Comparison of ENCODE assay signal across 21 mouse cellular contexts in the genomic region with DNA sequence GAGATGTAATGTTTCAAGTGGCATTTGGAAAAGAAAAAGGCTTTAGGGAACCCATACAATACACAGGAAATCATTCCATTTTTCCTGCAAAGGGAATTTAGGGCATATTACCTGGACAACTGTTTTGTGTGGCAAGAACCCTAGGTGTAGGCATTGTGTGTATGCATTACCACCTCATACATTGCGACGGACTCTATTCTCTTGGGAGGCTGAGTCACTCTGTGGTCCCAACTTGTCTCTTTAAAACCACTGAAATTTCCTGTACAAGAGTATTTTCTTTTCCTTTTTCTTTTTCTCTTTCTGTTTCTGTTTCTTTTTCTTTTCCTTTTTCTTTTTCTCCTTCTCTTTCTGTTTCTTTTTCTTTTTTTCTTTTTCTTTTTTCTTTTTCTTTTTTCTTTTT.
A peak's percentile ranks its signal among the peaks of the same experiment; 100 is the strongest.
DNase-seq lines count a peak whose midpoint lies in the region; ATAC-seq and TF ChIP-seq lines count a peak whose summit lies in the region.
"Had no signal": no experiment of that assay in that cellular context is flagged by ENCODE, and none has a peak within 500 bp of the region (broad histone marks: within the 10 kb centered on the region; RNA-seq: fewer than 3 reads in every experiment).

No protein-coding gene starts in this region.

- no peaks in the 10 kb centered on the region for H3K79me2 ChIP-seq in CH12.LX (replicated peaks; ENCODE audit: control insufficient read depth, extremely low read depth, insufficient read depth, poor library complexity, severe bottlenecking)

- no peaks in the 10 kb centered on the region for H3K9me3 ChIP-seq in forebrain, embryonic 11.5 days (ENCODE audit: control insufficient read depth, low read length)
- no peaks in the 10 kb centered on the region for H3K9me3 ChIP-seq in forebrain, embryonic 10.5 days
- H3K9me3 ChIP-seq in hindbrain, embryonic 12.5 days (replicated peaks) = no peaks in the 10 kb centered on the region
- no peaks in the 10 kb centered on the region for H3K9me3 ChIP-seq in hindbrain, embryonic 10.5 days
- no peaks in the 10 kb centered on the region for H3K9me3 ChIP-seq in midbrain, embryonic 13.5 days
- H3K9me3 ChIP-seq in midbrain, embryonic 16.5 days (replicated peaks; ENCODE audit: control insufficient read depth, low read length, poor library complexity, severe bottlenecking) = no peaks in the 10 kb centered on the region
- no peaks in the 10 kb centered on the region for H3K9me3 ChIP-seq in CH12.LX (replicated peaks; ENCODE audit: low read length)
- H3K9me3 ChIP-seq: embryonic facial prominence, embryonic 15.5 days; forebrain, embryonic 15.5 days; heart, embryonic 15.5 days had no signal

- TF ChIP-seq POLR2A in CH12.LX (IDR thresholded peaks at IDR 0.05; ENCODE audit: low read depth, low read length) = no peak

- peak; percentile 67 for TF ChIP-seq EP300 in CH12.LX (IDR thresholded peaks at IDR 0.05; ENCODE audit: low read length)

- peaks cover 4% of the 10 kb centered on the region; the same call in 1 of the 2 replicates for H3K27me3 ChIP-seq in forebrain, embryonic 11.5 days (ENCODE audit: control insufficient read depth, insufficient read depth, low read length)
- peaks cover 57% of the 10 kb centered on the region for H3K27me3 ChIP-seq in forebrain, embryonic 10.5 days (ENCODE audit: poor library complexity, severe bottlenecking)
- no peaks in the 10 kb centered on the region for H3K27me3 ChIP-seq in hindbrain, embryonic 12.5 days
- H3K27me3 ChIP-seq in hindbrain, embryonic 10.5 days (ENCODE audit: insufficient read depth, poor library complexity, severe bottlenecking) = no peaks in the 10 kb centered on the region
- H3K27me3 ChIP-seq in midbrain, embryonic 13.5 days = no peaks in the 10 kb centered on the region
- H3K27me3 ChIP-seq in midbrain, embryonic 16.5 days (ENCODE audit: control insufficient read depth, insufficient read depth, low read depth, low read length) = no peaks in the 10 kb centered on the region
- H3K27me3 ChIP-seq in CH12.LX (replicated peaks) = no peaks in the 10 kb centered on the region
- H3K27me3 ChIP-seq: embryonic facial prominence, embryonic 15.5 days; forebrain, embryonic 15.5 days; heart, embryonic 15.5 days had no signal

- H3K9ac ChIP-seq in forebrain, embryonic 11.5 days (ENCODE audit: low read length) = no peak overlapping the region
- no peak overlapping the region for H3K9ac ChIP-seq in hindbrain, embryonic 12.5 days
- H3K9ac ChIP-seq in midbrain, embryonic 13.5 days (replicated peaks) = no peak overlapping the region
- no peak overlapping the region for H3K9ac ChIP-seq in midbrain, embryonic 16.5 days (ENCODE audit: low read depth, low read length)
- no peak overlapping the region for H3K9ac ChIP-seq in CH12.LX (ENCODE audit: insufficient read depth, low read depth)
- H3K9ac ChIP-seq: embryonic facial prominence, embryonic 15.5 days; forebrain, embryonic 15.5 days; heart, embryonic 15.5 days had no signal

- H3K27ac ChIP-seq in forebrain, embryonic 11.5 days (ENCODE audit: low read depth, low read length) = no peak overlapping the region
- H3K27ac ChIP-seq in forebrain, embryonic 10.5 days = no peak overlapping the region
- H3K27ac ChIP-seq in hindbrain, embryonic 12.5 days = peak overlapping the region; percentile 66
- no peak overlapping the region for H3K27ac ChIP-seq in hindbrain, embryonic 10.5 days
- peak overlapping the region; percentile 52 for H3K27ac ChIP-seq in midbrain, embryonic 13.5 days
- no peak overlapping the region for H3K27ac ChIP-seq in midbrain, embryonic 16.5 days (ENCODE audit: low read length)
- no peak overlapping the region for H3K27ac ChIP-seq in CH12.LX (ENCODE audit: insufficient read depth, low read depth)
- H3K27ac ChIP-seq: embryonic facial prominence, embryonic 15.5 days; forebrain, embryonic 15.5 days; heart, adult 2 months; heart, embryonic 15.5 days had no signal

- in situ Hi-C loops in CH12.LX (cut with MboI; ENCODE audit: low pct_ligation_motif_present, low pct_unique_long_range_greater_than_20kb, low sequenced_read_pairs) = no loop called here

- no peak overlapping the region for H3K4me2 ChIP-seq in forebrain, embryonic 11.5 days (ENCODE audit: low read depth, low read length, severe bottlenecking)
- no peak overlapping the region for H3K4me2 ChIP-seq in hindbrain, embryonic 12.5 days (replicated peaks)
- H3K4me2 ChIP-seq in midbrain, embryonic 13.5 days (replicated peaks) = no peak overlapping the region
- no peak overlapping the region for H3K4me2 ChIP-seq in midbrain, embryonic 16.5 days (ENCODE audit: low read length)
- no peak overlapping the region for H3K4me2 ChIP-seq in CH12.LX (ENCODE audit: insufficient read depth, low read depth, poor library complexity, severe bottlenecking)
- H3K4me2 ChIP-seq: embryonic facial prominence, embryonic 15.5 days; forebrain, embryonic 15.5 days; heart, embryonic 11.5 days; heart, embryonic 15.5 days had no signal

- no peak for DNase-seq in forebrain, embryonic 11.5 days (ENCODE audit: low spot score)
- no peak for DNase-seq in forebrain, embryonic 10.5 days (ENCODE audit: extremely low spot score, low spot score)
- DNase-seq in hindbrain, embryonic 10.5 days (ENCODE audit: low spot score) = no peak
- peak; percentile 78 for DNase-seq in CH12.LX (ENCODE audit: extremely low read depth)
- DNase-seq: adrenal gland, postnatal 10 days; B cell, adult 2 months; cerebellum, adult 11 months; cerebellum, adult 8-10 months; gastrocnemius, postnatal 10 days; heart, adult 2 months; heart, postnatal 14 days had no signal

- H3K36me3 ChIP-seq in forebrain, embryonic 11.5 days (ENCODE audit: control insufficient read depth, insufficient read depth, low read length) = no peaks in the 10 kb centered on the region
- H3K36me3 ChIP-seq in forebrain, embryonic 10.5 days (replicated peaks) = no peaks in the 10 kb centered on the region
- H3K36me3 ChIP-seq in hindbrain, embryonic 12.5 days = no peaks in the 10 kb centered on the region
- no peaks in the 10 kb centered on the region for H3K36me3 ChIP-seq in hindbrain, embryonic 10.5 days
- no peaks in the 10 kb centered on the region for H3K36me3 ChIP-seq in midbrain, embryonic 13.5 days
- H3K36me3 ChIP-seq in midbrain, embryonic 16.5 days (ENCODE audit: control insufficient read depth, insufficient read depth, low read length) = no peaks in the 10 kb centered on the region
- H3K36me3 ChIP-seq in CH12.LX (replicated peaks in 1 of 2; ENCODE audit: control insufficient read depth in 1 of 2, insufficient read depth in 1 of 2, low read length in 1 of 2) = no peaks in the 10 kb centered on the region
- H3K36me3 ChIP-seq: embryonic facial prominence, embryonic 15.5 days; forebrain, embryonic 15.5 days; heart, embryonic 15.5 days had no signal

- WGBS in forebrain, embryonic 11.5 days = 21% methylated on average over 2 of the region's 2 CpGs
- WGBS in forebrain, embryonic 10.5 days = 51% methylated on average over 2 of the region's 2 CpGs
- 39% methylated on average over 2 of the region's 2 CpGs for WGBS in hindbrain, embryonic 12.5 days
- 68% methylated on average over 2 of the region's 2 CpGs for WGBS in hindbrain, embryonic 10.5 days
- WGBS in midbrain, embryonic 13.5 days = 43% methylated on average over 2 of the region's 2 CpGs
- WGBS in midbrain, embryonic 16.5 days = 37% methylated on average over 2 of the region's 2 CpGs

- no peak for TF ChIP-seq RAD21 in CH12.LX (IDR thresholded peaks at IDR 0.05; ENCODE audit: low read depth, low read length)

- TF ChIP-seq CTCF in CH12.LX (conservative IDR thresholded peaks at IDR 0.05 in 1 of 2, IDR thresholded peaks at IDR 0.05 in 1 of 2; ENCODE audit: low read depth in 2 of 2, low read length in 2 of 2) = no peak

- H3K4me3 ChIP-seq in forebrain, embryonic 11.5 days (ENCODE audit: low read depth, low read length) = no peak overlapping the region
- H3K4me3 ChIP-seq in forebrain, embryonic 10.5 days = no peak overlapping the region
- H3K4me3 ChIP-seq in hindbrain, embryonic 12.5 days = no peak overlapping the region
- H3K4me3 ChIP-seq in hindbrain, embryonic 10.5 days = no peak overlapping the region
- no peak overlapping the region for H3K4me3 ChIP-seq in midbrain, embryonic 13.5 days (replicated peaks)
- H3K4me3 ChIP-seq in midbrain, embryonic 16.5 days (ENCODE audit: low read depth, low read length) = no peak overlapping the region
- no peak overlapping the region for H3K4me3 ChIP-seq in CH12.LX (replicated peaks in 1 of 3; ENCODE audit: low read depth in 2 of 3, low read length in 2 of 3, poor library complexity in 1 of 3)
- H3K4me3 ChIP-seq: embryonic facial prominence, embryonic 15.5 days; erythroblast, embryonic 14.5 days; forebrain, embryonic 15.5 days; heart, adult 2 months; heart, embryonic 15.5 days had no signal

- dilution Hi-C loops in CH12.LX (cut with MboI; ENCODE audit: extremely low pct_ligation_motif_present, extremely low pct_unique_long_range_greater_than_20kb, low sequenced_read_pairs) = no loop called here

- 0 out of 2 replicates have a peak, but pooled peaks have one; percentile 32 for ATAC-seq in forebrain, embryonic 11.5 days (replicated peaks; ENCODE audit: low FRiP score)
- peak; percentile 24; the same call in 1 of the 2 replicates for ATAC-seq in hindbrain, embryonic 12.5 days (ENCODE audit: low FRiP score)
- ATAC-seq in midbrain, embryonic 13.5 days = no peak
- ATAC-seq in midbrain, embryonic 16.5 days = no peak
- no peak for ATAC-seq in granulocyte monocyte progenitor cell, adult 5-6 weeks (replicated peaks; ENCODE audit: poor library complexity, severe bottlenecking)
- ATAC-seq: CD4-positive, CD25-positive, alpha-beta regulatory T cell, adult 4 months had no signal

- peaks cover 8% of the 10 kb centered on the region; the same call in 1 of the 2 replicates for H3K4me1 ChIP-seq in forebrain, embryonic 11.5 days (replicated peaks; ENCODE audit: control insufficient read depth, insufficient read depth, low read length)
- H3K4me1 ChIP-seq in forebrain, embryonic 10.5 days = peaks cover 11% of the 10 kb centered on the region
- H3K4me1 ChIP-seq in hindbrain, embryonic 12.5 days = peaks cover 14% of the 10 kb centered on the region
- H3K4me1 ChIP-seq in hindbrain, embryonic 10.5 days (replicated peaks) = peaks cover 9% of the 10 kb centered on the region
- peaks cover 17% of the 10 kb centered on the region for H3K4me1 ChIP-seq in midbrain, embryonic 13.5 days (replicated peaks)
- H3K4me1 ChIP-seq in midbrain, embryonic 16.5 days (ENCODE audit: control insufficient read depth, insufficient read depth, low read length) = peaks cover 9% of the 10 kb centered on the region; the same call in 1 of the 2 replicates
- peaks cover 0 to 19% of the 10 kb centered on the region in 2 experiments; a peak in 2 of 4 replicates for H3K4me1 ChIP-seq in CH12.LX (ENCODE audit: control insufficient read depth in 1 of 2, insufficient read depth in 2 of 2)
- H3K4me1 ChIP-seq: embryonic facial prominence, embryonic 15.5 days; heart, embryonic 15.5 days had no signal

TF ChIP-seq in CH12.LX, 34 proteins besides CTCF, POLR2A, EP300 and RAD21 (continues in another document):
- TF ChIP-seq NRF1 (IDR thresholded peaks at IDR 0.05; ENCODE audit: low read depth, low read length) (no peak), ZKSCAN1 (IDR thresholded peaks at IDR 0.05; ENCODE audit: borderline replicate concordance, low read depth, low read length) (no peak), KAT2A (IDR thresholded peaks at IDR 0.05; ENCODE audit: insufficient replicate concordance, low read length) (no peak), PAX5 (IDR thresholded peaks at IDR 0.05; ENCODE audit: low read length) (no peak), ELF1 (IDR thresholded peaks at IDR 0.05; ENCODE audit: low read depth, low read length) (no peak)

Comparison
In these comparisons a context has a peak if more than half of its experiments do, and no peak if none do; other contexts are left out.
1. H3K27ac ChIP-seq: peak in hindbrain, embryonic 12.5 days (single experiment) and midbrain, embryonic 13.5 days (single experiment); none in forebrain, embryonic 11.5 days (single experiment), forebrain, embryonic 10.5 days (single experiment), hindbrain, embryonic 10.5 days (single experiment), midbrain, embryonic 16.5 days (single experiment) and CH12.LX (single experiment).
2. ATAC-seq: peak in forebrain, embryonic 11.5 days (single experiment) and hindbrain, embryonic 12.5 days (single experiment); none in midbrain, embryonic 13.5 days (single experiment), midbrain, embryonic 16.5 days (single experiment) and granulocyte monocyte progenitor cell, adult 5-6 weeks (single experiment).